Mouse (Mus musculus) kidney, adult 11 months (tissue): Measurements from ENCODE around the gene 1110057P08Rik.
"Not testable (repeated sequence)": the region's sequence is repeated elsewhere in the genome, so short reads cannot be mapped to it uniquely, and the experiment has no call there.

Experiments used
- DNase-seq: peaks from one replicate; pipeline ENCODE4 v3.0.0; 2022

The 1110057P08Rik gene

GRCm38 (mm10) chr16:89174435-89174834 lies at the start of gene 1110057P08Rik:
1110057P08Rik (plus strand) TSS chr16:89174735.
- no peak for DNase-seq

- no peak for DNase-seq
These were observed 34.0 kb upstream of the 1110057P08Rik start, which contains the start of gene Gm6358 for GRCm38 (mm10) chr16:89140551-89140950. Gm6358 (plus strand) TSS chr16:89140851.

- no peak for DNase-seq
These were observed 23.7 kb upstream of the 1110057P08Rik start, which contains the start of gene Gm10061 for GRCm38 (mm10) chr16:89150786-89151185. Gm10061 (plus strand) TSS chr16:89151086.

- DNase-seq = no peak
These were observed 16.9 kb upstream of the 1110057P08Rik start, which contains the start of gene Gm9789 for GRCm38 (mm10) chr16:89157652-89158051. Gm9789 (plus strand) TSS chr16:89157952.

DNA sequence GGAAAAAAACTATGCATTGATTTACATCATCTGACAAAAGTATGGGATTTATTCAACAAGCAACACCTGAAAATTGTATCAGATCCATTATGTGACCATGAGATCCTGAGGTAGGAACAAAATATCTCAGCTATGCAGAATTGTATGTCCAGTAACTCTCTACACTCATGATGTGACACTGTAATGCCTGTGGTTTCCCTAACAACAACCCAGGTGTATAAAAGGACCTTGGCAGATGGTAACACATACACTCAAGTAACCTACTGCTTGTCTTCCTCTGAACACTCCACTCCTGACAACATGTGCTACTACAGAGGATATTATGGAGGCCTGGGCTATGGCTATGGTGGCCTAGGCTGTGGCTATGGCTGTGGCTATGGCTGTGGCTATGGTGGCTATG lies 5.3 kb upstream of the 1110057P08Rik start, which contains the start of gene Gm7735:
TSS of gene Gm7735 (plus strand) at position 301 of the 400 bp plus-strand sequence.
- not testable (repeated sequence) for DNase-seq

- DNase-seq = no peak
These were observed 14.1 kb downstream of the 1110057P08Rik start for GRCm38 (mm10) chr16:89188621-89189020.

DNA sequence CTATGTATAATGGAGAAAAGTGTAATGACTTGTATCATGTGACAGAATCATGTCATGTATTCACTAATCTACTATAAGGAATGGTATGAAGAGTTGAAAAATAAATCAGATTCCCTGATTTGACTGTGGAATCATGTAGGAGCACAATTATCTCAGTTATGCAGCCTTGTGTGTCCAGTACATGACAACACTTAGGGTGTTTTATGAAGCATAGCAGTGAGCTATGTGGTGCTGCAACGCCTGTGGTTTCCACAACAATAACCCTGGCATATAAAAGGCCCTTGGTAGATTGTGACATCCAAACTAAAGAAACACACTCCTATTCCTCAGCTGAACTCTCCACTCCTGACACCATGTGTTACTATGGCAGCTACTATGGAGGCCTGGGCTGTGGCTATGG lies 31.0 kb downstream of the 1110057P08Rik start, which contains the start of gene Krtap20-2:
TSS of gene Krtap20-2 (plus strand) at position 301 of the 400 bp plus-strand sequence.
- DNase-seq = no peak
